Mouse (Mus musculus) layer of hippocampus, adult 9-10 months (tissue): ENCODE measurements at regions not wholly inside any gene's neighbourhood (a gene's known extent, or its start where the extent isn't known, plus 50 kb on each side); places are given as distances from the start of the nearest gene placed in this dataset.

Experiments
- DNase-seq: peaks from one replicate; pipeline ENCODE4 v3.0.0; 2022; ENCODE audit warnings: low spot score

DNA sequence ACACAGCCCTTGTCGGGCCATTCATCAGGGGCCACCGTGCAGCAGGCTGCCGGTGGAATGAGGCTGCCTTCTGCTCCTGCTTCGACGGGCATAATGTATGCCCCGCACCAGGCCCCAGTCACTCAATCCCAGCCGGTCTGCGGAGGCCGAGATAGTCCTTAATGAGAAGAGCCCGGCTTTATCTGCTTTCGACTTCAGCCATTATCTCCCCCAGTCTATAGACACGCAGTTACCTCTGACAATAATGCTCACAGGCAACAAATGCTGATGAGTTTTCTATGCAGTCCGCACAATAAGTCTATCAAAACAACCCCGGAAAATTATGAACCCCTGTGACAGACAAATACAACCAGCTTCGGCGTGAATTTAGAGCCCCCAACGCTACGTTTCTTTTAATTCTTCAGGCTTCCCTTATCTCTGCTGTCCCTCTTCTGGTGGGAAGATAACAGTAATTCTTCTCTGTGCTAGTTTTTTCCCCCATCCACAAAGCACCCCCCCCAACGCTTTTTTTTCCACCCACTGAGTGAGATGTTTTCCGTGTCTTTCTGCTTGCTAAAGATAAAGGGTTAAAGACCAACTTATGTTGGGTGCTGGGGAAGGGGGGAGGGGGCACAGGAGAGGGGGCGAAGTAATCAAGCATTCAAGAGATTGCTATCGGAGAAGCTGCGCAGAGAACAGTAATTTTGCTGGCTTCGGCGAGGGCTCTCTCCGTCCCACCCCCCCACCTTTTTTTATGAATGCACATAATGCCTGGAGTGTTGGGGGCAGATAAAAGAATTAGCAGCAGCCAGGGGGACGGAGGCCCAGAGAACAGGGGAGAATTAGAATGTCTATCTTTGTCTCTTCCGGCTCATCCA lies 117.8 kb downstream of the Mrm1 start:
- no peak for DNase-seq

DNA sequence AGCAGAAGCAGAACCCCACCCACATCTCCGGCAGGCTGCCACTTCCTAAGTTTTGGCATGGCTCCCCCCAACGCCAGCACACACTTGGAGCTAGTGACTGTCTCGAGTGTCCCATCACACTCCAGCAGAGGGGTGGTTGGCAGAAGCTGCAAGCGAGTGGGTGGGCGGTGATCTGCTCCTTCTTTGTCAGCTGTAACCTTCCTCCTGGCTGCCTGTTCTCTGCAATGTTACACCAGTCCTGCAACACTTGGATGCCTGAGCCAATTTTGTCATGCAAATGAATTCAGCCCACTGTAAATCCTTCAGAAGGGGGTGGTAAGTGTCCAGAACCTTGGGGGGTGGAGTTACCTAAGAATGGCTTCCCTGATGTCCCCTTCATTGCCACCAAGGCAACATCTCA lies 121.8 kb downstream of the Mrm1 start:
- DNase-seq = peak; percentile 44

DNA sequence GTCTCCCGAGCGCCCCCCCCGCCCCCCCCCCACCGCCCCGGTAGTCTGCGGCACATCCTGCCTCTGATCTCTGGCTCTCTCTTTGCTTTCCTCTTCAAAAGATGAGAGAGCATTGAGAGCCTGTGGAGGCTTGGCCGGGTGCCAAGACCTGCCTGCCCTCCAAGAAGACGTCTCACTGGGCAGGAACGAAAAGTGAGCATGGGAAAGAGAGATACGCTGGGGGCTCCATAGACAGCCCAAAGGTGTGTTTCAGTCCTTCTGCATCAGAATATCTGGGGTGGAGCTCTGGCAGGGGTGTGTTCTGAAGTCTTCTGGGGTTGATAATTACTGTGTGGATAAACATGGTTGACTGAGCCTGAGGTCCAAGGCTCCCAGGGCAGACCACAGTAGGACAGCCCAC lies 126.7 kb downstream of the Mrm1 start:
- DNase-seq = no peak

DNA sequence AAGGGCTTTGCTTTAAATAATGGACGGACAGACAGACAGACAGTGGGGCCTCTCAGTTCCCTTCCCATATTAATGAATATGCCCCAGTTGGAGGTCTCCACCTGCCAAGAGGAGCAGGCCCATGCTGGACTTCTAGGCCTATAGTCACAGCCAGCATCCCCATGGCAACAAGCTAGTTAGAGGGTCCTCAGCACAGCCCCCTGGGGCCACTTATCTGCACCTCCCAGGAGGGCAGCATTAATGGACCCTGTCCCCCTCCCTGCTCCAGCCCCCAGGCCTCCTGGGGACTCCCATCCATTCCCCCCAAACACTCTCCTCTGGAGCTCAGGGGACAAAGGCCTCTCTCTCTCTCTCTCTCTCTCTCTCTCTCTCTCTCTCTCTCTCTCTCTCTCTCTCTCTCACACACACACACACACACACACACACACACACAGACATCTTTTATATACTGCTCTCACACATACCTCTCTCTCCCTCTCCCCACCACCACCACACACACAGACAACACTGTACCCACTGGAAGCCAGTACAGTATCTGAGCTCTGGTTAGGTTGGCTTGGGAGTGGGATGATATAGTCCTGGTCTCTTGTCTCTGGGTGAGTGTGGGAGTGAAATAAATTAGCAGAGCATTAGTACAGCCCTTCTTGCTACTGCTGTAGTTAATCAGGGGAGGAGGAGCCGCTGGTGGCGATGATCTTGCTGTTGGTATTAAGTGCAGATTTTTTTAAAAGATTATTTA lies 127.7 kb downstream of the Mrm1 start:
- no peak for DNase-seq

DNA sequence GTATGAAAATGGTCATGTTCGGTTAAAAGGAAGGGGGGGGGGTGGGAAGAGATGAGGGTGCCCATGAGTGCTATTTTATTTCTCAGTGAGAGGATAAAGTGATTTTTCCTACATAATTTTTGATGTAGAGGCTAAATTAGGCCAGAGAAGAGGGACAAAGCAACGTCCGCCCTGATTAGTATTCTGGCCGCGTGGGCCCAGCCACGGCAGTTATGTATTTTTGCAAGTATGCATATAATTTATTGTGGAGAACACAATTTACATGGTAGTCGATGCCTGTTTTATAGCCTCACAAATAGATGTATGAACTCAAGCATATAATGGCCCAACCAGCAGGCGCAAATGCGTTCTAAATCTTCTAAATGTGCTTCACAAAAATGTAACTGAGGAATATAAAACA lies 132.8 kb downstream of the Mrm1 start:
- DNase-seq = no peak

DNA sequence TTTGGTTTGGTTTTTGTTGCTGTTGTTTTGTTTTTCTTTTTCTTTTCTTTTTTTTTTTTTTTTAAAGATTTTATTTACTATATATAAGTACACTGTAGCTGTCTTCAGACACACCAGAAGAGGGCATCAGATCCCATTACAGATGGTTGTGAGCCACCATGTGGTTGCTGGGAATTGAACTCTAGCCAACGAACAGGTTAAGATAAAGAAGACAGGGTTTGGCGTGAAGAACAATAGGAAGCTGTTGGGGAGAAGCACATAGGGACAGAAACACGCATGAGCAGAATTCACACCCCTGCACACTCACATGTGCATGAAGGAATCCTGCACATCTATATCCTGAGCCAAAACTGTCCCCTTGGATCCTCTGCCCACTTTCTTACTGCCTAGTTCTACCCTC lies 135.0 kb downstream of the Mrm1 start:
- DNase-seq = no peak

DNA sequence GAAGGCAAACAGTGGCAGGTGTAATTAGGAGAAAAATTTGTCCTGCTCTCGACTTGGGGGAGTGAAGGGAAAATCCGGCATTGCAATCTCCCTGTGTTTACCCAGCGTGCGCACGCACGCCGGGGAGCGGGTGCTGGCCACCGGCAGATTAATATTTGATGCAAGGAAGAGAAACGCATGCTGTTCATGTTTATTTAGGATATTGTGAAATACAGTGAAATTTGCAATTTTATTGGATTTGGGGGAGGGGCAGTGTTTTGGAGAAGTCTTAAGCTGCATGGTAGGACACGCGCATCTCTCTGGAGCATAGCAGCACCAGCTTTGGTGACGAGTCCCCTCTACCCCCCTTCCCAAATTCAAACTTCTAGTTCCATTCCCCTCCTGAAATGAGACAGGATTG lies 136.4 kb downstream of the Mrm1 start:
- no peak for DNase-seq

DNA sequence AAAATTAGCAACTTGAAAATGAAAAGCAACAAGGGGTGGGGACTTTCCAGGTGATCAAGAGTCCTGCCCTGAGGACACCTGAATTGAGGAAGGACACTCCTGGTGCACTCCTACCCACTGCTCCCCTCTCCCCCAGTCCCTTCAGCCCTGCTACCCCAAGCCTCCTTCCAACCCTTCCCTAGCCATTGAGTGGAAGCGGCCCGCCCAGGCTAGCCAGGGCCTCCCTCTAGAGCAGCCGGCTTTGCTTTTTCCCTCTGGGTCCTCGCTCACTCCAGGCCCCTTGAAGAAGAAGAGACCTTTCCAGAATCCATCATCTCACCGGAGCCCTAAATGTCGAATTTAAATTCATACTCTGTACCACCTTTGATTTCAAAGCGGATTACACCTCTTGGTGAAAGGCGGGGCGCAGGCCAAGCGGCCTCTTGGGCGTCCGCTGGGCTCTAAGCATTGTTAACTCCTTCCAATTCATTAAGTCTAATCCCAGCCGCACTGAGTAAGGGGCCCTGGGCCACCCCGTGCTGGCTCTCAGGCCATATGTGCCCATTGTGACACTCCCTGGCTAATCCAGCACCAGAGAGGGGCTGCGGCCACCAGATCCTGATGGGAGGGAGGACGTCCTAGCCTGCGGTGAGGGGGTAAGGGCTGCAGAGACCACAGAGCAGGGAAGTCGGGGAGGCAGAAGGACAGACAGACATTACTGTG lies 142.8 kb downstream of the Mrm1 start:
- no peak for DNase-seq

DNA sequence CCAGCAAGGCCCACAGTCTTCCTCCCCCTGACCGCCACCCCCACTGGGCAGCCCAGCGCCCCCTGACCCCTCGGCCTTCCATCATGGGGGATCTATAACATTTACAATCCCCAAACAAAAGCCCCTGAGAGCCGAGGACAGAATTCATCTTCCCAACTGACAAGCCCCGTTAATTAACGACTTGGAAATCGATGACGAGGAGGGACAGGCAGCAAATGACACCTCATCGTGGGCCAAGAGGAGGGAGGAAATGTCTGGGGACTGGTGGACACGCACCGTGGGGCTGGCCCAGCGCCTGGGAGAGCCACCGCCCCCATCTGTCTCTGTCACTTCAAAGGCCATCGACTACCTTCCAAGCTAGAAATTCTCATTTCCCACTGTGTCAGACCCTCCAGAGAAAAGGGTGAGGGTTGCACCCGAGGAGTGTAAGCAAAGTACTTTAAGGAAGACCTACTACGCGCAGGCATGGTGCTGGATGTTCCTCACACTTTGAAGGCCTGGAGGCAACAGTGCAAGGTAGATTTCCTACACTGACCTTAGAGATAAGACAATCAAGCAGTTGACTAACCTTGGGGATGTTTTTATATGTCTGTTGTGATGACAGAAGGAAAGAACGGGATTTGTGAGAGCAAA lies 146.4 kb downstream of the Mrm1 start:
- DNase-seq = no peak

DNA sequence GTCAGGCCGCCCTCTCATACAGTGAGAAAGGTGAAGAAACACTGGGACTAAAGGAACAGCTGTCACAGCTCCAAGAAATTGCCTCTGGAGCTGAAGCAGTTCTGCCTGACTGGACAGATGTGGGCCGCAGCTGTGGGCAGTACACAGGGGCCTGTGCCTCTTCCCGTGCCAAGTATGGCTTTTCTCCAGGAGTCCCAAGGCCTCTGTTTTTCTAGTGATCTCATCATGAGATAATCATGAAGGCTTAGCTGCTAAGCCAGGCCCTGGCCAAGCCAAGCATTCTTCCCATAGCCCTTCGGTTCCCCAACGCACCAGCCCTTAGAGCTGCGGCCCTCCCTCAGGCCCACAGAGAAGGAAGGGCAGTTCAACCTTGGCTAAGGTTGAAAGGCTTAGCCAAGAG lies 146.2 kb upstream of the Lhx1 start:
- DNase-seq = no peak

DNA sequence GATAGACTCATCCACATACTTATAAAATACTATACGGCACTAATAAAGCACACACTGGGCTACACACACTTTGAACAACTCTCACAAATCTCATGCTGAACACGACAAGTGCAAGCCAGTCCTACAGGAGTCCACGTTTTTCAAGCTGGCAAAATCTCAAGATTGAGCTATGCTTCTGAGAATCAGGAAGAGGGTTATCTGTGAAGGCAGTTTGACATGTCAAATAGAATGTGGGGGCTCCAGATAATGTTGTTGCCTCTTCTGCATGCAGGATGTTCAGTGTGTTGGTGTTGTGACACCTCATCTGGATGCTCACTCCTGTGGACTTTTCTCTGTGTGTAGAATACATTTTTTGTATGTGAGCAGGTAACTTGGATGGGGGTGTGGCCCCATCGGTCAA lies 142.4 kb upstream of the Lhx1 start:
- no peak for DNase-seq

DNA sequence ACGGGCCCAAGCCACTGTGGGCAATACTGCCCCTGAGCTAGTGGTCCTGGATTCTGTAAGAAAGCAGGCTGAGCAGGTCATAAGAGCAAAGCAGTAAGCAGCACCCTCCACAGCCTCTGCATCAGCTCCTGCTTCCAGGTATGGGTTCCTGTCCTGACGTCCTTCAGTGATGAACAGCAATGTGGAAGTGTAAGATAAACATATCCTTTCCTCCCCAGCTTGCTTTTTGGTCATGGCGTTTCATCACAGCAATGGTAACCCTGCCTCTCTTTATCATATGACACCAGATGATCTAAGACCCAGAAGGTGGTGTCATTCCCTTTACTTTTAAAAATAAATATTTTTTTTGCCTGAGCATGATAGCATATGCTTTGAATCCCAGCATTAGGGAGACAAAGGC lies 138.9 kb upstream of the Lhx1 start:
- no peak for DNase-seq

DNA sequence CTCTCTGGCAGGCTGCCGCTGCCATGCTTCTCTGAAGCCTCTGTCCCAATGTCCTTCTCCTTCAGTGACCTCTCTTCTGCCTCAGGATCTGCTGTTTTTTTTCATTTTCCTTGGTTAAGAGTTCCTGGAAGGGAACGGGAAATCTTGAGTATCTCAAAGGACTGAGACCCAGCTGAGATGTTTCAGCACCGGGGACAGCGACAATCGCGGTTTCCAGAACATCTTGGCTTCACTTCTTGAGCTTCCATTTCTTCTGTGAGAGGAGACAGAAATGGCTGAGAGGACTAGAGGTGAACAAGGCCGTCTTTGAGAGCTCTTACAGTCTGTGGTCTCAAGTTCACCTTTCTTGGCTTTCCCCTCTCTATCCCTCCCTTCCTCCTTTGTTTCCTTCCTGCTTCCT lies 136.6 kb upstream of the Lhx1 start:
- DNase-seq = no peak

DNA sequence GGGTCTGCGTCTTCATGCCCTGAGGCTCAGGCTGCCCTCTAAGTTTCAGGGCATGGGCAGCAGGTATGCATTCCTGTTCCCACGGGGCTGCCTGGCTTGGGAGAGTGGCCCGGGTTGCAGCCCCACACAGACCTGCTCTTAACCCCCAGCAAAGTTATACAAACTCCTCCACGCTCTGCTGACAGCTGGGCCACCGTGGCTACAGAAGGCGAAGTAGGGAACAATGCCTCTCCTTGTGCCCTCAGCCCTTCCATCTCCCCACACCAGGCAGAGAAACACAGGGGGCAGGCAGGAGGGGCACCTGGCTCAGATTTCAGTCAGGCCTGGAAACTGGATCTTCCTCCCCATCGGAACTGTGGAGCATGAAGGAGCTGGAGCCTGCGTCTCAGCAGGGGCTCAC lies 135.5 kb upstream of the Lhx1 start:
- no peak for DNase-seq

DNA sequence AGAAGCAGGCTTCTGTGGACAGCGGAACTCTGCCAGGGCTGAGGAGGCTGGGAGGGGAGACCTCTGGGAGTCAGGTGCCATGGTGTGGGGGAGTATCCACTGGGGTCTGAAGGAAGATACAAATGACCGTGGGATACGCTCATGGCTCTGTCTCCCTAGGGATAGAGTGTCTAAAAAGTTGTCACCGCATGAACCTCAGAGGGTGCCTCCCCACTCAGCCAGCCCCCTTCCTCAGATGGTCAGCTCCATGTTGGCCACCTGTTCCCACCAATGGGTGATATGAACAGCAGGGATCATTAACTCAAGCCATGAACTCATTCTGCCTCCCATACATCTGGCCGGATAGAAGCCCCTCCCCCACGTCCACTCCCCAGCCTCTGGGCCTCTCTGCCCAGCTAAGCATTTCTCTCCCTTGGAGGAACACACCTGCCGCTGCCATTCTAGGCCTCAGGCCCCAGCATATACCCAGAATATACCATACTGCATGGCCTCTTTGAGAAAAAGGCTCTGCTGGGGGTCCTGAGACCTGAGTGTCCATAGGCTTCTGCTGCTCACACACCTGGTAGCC lies 134.1 kb upstream of the Lhx1 start:
- no peak for DNase-seq

DNA sequence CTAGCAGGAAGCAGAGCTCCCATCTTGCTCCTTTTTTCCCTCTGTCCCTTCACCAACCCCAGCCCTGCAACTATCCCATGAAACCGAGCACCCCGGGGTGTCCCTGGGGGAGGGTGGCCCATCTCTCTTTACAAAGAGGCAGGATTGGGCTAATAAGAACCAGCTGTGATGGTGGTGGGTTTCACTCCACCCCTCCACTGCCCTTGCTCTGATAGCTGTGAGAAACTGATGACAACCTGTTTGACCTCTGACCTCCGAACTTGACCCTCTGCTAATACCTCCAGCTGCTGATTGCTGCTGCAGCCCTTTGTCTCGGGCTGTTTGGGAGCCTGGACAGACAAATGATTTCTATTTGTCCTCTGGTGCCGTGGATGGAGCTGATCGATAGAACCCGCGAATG lies 128.1 kb upstream of the Lhx1 start:
- no peak for DNase-seq

DNA sequence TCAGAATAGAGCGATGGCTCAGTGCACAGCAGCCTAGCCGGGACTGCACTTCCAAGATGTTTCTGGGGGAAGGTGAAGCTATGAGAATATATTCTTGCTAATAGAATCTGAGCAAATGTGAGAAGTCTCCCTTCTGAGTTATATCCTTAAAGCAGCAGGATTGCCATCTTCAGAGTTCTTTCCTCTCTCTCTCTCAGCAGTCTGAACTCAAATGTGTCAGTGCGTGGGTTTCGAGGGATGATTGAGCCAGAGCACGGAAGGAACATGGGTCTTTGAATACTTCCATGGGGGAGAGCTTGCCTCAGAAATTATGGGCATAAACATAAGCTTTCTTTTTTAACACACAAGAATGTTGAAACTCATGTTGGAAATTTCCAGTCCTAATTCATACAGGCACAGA lies 123.6 kb upstream of the Lhx1 start:
- DNase-seq = no peak

DNA sequence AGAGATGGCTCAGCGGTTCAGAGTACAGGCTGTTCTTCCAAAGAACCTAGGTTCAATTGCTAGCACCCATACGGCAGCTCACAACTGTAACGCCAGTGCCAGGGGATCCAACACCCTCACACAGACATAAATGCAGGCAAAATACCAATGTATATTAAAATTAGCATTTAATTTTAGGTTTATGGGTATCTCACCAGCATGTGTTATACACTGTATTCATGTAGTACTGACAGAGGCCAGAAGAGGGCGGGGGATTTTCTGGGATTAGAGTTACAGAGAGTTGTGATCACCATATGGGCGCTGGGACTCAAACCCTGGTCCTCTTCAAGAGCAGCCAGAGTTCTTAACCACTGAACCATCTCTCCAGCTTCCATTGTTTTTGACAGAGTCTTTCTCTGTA lies 121.8 kb upstream of the Lhx1 start:
- no peak for DNase-seq

DNA sequence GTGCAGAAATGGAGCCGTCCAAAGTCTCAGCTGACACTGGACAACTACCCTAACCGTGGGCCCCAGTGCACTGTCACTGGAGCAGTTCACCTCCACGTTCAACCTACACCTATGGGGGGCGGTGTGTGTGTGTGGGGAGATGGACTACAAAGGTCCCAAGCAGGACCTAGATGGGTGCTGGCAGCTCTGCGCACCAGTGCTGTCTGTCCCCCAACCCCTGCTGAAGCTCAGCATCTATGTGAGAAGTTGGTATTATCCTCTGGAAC lies 117.7 kb upstream of the Lhx1 start:
- no peak for DNase-seq

DNA sequence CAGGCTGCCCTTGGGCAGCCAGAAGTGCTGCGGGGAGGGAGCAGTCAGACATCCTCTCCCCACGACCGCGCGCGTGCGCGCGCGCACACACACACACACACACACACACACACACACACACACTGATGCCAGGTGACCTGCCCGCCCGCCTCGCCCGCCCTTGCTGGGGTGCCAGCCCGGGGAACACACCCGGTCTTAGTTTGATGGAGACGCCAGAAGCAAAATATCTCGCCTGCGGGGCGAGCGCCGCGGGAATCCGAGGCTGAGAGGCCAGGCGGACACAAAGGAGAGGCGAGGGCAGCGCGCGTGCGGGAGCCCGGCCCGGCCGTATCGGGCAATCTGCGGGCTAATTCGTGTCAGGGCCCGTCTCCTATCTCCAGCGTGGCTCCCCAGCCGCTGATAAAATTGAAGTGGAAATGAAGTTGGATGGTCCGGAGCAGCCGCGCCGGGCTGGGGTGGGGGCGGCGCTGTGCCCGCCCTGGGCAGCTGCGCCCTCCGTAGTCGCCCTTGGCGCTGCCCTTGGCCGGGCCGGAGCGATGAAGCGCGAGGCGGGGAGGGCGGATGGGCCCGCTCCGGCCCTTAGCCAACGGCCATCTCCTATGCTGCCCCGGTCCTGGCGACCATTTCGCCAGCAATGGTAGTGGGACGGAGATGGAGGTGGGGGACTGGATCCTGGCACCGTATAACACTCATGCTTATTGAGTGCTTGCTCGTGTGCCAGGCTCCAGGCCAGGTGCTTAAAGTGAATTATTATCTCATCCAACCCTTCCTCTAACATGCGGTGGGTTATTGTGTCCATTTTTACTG lies 117.2 kb upstream of the Lhx1 start:
- DNase-seq = no peak

DNA sequence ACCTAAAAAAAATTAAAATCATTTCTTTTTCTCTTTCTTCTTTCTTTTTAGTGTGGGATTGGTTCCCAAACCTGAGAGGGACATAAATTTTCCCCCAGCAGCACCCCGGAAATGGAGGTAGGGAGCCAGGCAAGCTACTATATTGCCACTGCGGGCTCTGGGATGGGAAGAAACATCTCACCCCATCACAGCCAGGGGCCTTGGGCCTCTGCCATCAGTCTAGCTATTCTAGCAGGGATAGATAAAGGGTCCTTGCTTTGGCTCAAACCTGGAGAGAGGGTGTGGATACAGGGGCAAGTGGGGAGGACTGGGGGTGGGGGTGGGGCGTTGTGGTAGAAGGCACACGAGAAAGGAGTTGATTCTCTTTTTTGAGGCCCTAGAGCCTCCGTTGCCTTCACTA lies 116.3 kb upstream of the Lhx1 start:
- no peak for DNase-seq

DNA sequence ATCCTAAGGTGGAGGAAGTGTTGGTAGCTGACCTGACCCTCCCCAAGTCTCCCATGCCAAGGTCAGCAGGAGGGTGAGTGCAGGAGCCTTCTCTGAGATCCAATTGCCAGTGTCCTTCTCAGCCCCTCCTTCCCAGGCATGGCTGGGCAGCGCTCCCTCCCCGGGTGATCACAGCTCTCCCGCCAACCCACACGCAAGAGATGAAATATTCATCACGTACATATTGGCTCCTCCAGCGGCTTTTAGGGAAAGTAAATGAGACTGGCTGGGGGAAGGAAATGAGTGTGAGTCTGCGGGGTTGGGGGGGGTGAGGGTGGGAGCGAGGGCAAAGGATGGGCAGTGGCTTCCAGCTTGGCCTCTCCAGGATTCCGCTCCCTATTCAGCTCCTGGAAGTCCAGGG lies 113.0 kb upstream of the Lhx1 start:
- DNase-seq = no peak
